Mouse (Mus musculus): ENCODE data around the gene Arvcf. TPM values are rescaled to one million over a fixed set of nuclear protein-coding genes. Genes with fewer than 3 reads are reported as not detected.

Arvcf gene
- total and polyA plus RNA-seq, 3 experiments = 64.0 to 188 (median 154) TPM

DNA sequence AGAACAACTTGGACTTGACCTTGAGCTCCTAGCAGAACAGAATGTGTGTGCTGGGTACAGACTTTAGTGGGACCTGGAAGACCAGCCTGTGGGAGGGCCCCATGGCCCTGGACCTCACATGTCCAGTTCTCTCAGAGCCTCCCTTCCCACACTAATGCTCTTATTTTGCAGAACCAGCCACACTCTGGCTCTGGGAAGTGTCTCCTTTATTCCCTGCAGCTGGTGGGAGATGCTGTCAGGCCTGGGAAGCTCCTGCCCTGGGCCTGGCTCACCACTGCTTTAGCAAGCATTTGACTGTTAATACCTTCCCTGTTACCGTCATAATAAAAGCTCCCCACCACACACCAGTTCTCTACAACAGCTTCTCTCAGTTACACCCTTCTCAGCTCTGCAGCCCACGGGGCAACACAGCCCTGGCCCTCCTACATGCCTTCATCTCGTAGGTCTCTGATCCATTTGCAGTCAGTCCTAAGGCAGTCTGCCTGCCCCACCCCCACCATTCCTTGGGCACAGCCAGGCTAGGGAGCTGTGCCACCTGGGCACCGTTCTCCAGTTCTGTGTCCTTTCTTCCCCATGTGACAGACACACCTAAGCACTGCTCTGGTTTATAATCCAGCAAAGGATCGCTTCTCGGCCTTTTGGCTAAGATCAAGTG lies 12.3 kb downstream of the Arvcf start:
- H3K27me3 ChIP-seq (ENCODE audit: insufficient read depth, low read length) = no peaks in the 10 kb centered on the region
- ATAC-seq (ENCODE audit: extremely low read depth, insufficient number of reproducible peaks, low FRiP score, poor library complexity, severe bottlenecking) = no peak
- no peaks in the 10 kb centered on the region for H3K36me3 ChIP-seq (replicated peaks)
- no peak overlapping the region for H3K4me3 ChIP-seq (ENCODE audit: low read depth, low read length)
- H3K4me1 ChIP-seq (ENCODE audit: insufficient read depth, low read depth, low read length) = peaks cover 23% of the 10 kb centered on the region
- TF ChIP-seq GATA1 (IDR thresholded peaks at IDR 0.05; ENCODE audit: borderline replicate concordance, low read length) = no peak
- TF ChIP-seq TAL1 (conservative IDR thresholded peaks at IDR 0.05; ENCODE audit: low read depth, low read length) = no peak
- no peak for TF ChIP-seq CTCF (IDR thresholded peaks at IDR 0.05; ENCODE audit: low read depth, low read length)
- no peak for TF ChIP-seq GATA2 (IDR thresholded peaks at IDR 0.05; ENCODE audit: borderline replicate concordance, low read depth, low read length)
- no peak for TF ChIP-seq POLR2AphosphoS5 (IDR thresholded peaks at IDR 0.05; ENCODE audit: insufficient replicate concordance, low read depth, low read length)
- peaks cover 12% of the 10 kb centered on the region for H3K9me3 ChIP-seq (replicated peaks)
- DNase-seq (ENCODE audit: low spot score) = no peak

DNA sequence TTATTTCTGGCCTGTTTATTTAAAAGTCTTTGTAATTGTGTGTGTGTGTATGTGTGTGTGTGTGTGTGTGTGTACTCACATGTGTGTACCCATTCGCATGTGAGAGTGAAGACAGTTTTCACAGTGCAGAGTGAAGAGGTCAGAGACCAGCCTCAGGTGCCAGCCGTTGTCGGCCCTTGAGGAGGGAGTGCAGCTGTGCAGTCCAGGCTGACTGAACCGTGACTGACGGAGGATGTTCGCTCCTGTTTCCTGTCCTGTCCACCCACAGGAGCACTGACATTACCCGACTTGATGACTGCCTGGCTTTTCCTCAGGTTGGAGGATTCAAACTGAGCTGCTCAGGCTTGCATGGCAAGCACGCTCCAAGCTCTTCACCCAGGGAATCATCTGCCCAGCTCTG lies 15.0 kb downstream of the Arvcf start:
- no peaks in the 10 kb centered on the region for H3K27me3 ChIP-seq (ENCODE audit: insufficient read depth, low read length)
- no peaks in the 10 kb centered on the region for H3K36me3 ChIP-seq (replicated peaks)
- H3K4me1 ChIP-seq (ENCODE audit: insufficient read depth, low read depth, low read length) = peaks cover 17% of the 10 kb centered on the region
- DNase-seq (ENCODE audit: low spot score) = no peak
- peaks cover 14% of the 10 kb centered on the region for H3K9me3 ChIP-seq (replicated peaks)
- H3K4me3 ChIP-seq (ENCODE audit: low read depth, low read length) = no peak overlapping the region
- ATAC-seq (ENCODE audit: extremely low read depth, insufficient number of reproducible peaks, low FRiP score, poor library complexity, severe bottlenecking) = no peak
- TF ChIP-seq GATA1 (IDR thresholded peaks at IDR 0.05; ENCODE audit: borderline replicate concordance, low read length) = no peak

DNA sequence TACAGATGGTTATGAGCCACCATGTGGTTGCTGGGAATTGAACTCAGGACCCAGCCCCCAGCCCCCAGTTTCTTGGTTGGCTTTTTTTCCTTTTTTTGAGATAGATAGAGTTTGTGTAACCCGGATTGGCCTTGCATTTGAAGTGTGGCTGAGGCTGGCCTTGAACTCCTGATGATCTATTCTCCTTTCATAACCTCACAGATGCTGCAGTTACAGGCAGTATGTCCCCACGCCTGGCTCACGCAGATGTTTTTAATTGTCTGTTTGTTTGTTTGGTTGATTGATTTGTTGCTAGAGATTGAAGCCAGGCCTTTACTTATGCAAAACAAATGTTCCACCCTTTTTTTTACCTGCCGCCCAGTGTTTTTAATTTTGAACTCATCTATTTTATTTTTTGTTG lies 18.9 kb downstream of the Arvcf start:
- DNase-seq (ENCODE audit: low spot score) (no peak), ATAC-seq (ENCODE audit: extremely low read depth, insufficient number of reproducible peaks, low FRiP score, poor library complexity, severe bottlenecking) (no peak)
- Histone ChIP-seq H3K4me3 (ENCODE audit: low read depth, low read length) (no peak overlapping the region), H3K4me1 (ENCODE audit: insufficient read depth, low read depth, low read length) (peaks cover 46% of the 10 kb centered on the region), H3K27me3 (ENCODE audit: insufficient read depth, low read length) (no peaks in the 10 kb centered on the region), H3K36me3 (replicated peaks) (no peaks in the 10 kb centered on the region), H3K9me3 (replicated peaks) (peaks cover 6% of the 10 kb centered on the region)
- no peak for TF ChIP-seq GATA2 (IDR thresholded peaks at IDR 0.05; ENCODE audit: borderline replicate concordance, low read depth, low read length)
- TF ChIP-seq POLR2AphosphoS5 (IDR thresholded peaks at IDR 0.05; ENCODE audit: insufficient replicate concordance, low read depth, low read length) = no peak
- no peak for TF ChIP-seq CTCF (IDR thresholded peaks at IDR 0.05; ENCODE audit: low read depth, low read length)
- no peak for TF ChIP-seq TAL1 (conservative IDR thresholded peaks at IDR 0.05; ENCODE audit: low read depth, low read length)
- TF ChIP-seq GATA1 (IDR thresholded peaks at IDR 0.05; ENCODE audit: borderline replicate concordance, low read length) = no peak

DNA sequence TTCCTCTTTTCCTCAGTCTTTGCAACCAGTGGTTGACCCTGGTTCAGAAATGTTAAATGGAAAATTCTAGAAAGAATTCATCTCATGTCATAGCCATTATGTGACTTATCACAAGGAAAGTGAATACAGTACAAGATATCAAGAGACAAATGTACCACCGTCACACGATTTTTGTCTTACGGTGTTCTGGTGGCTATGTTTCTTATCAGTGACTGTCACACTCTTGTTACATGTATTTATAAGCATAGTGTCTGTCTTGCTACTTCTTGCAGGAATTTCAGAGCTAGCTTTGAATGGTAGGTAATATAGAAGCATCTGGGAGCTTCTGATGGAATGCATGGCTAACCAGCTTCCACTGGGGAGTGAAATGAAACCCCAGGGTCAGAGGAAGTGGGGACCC lies 22.2 kb downstream of the Arvcf start:
- peak overlapping the region; percentile 6; the same call in 1 of the 2 replicates for H3K4me3 ChIP-seq (ENCODE audit: low read depth, low read length)
- H3K27me3 ChIP-seq (ENCODE audit: insufficient read depth, low read length) = no peaks in the 10 kb centered on the region
- ATAC-seq (ENCODE audit: extremely low read depth, insufficient number of reproducible peaks, low FRiP score, poor library complexity, severe bottlenecking) = peak; percentile 67
- TF ChIP-seq GATA2 (IDR thresholded peaks at IDR 0.05; ENCODE audit: borderline replicate concordance, low read depth, low read length) (no peak), TAL1 (conservative IDR thresholded peaks at IDR 0.05; ENCODE audit: low read depth, low read length) (peak; percentile 55)
- peak; percentile 38 for DNase-seq (ENCODE audit: low spot score)
- 0 out of 2 replicates have a peak, but pooled peaks cover 2% of the 10 kb centered on the region for H3K9me3 ChIP-seq (replicated peaks)
- peaks cover 56% of the 10 kb centered on the region for H3K4me1 ChIP-seq (ENCODE audit: insufficient read depth, low read depth, low read length)
- H3K36me3 ChIP-seq (replicated peaks) = no peaks in the 10 kb centered on the region

DNA sequence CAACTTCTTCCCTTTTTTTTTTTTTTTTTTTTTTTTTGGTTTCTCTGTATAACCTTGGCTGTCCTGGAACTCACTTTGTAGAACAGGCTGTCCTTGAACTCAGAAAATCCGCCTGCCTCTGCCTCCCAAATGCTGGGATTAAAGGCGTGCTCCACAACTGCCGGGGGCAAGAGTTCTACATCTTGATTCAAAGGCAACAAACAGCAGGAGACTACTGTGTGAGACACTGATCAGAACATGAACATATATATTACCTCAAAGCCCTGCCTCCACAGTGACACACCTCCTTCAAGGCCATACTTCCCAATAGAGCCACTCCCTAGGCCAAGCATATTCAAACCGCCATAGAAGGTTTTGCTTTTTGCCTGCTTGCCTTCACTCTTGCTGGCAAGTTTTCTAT lies 25.6 kb downstream of the Arvcf start:
- Histone ChIP-seq H3K9me3 (replicated peaks) (no peaks in the 10 kb centered on the region), H3K27me3 (ENCODE audit: insufficient read depth, low read length) (no peaks in the 10 kb centered on the region), H3K4me1 (ENCODE audit: insufficient read depth, low read depth, low read length) (peaks cover 76% of the 10 kb centered on the region), H3K4me3 (ENCODE audit: low read depth, low read length) (no peak overlapping the region), H3K36me3 (replicated peaks) (no peaks in the 10 kb centered on the region)
- TF ChIP-seq TAL1 (conservative IDR thresholded peaks at IDR 0.05; ENCODE audit: low read depth, low read length) (no peak), GATA2 (IDR thresholded peaks at IDR 0.05; ENCODE audit: borderline replicate concordance, low read depth, low read length) (no peak), GATA1 (IDR thresholded peaks at IDR 0.05; ENCODE audit: borderline replicate concordance, low read length) (no peak), CTCF (IDR thresholded peaks at IDR 0.05; ENCODE audit: low read depth, low read length) (no peak), POLR2AphosphoS5 (IDR thresholded peaks at IDR 0.05; ENCODE audit: insufficient replicate concordance, low read depth, low read length) (no peak)
- no peak for ATAC-seq (ENCODE audit: extremely low read depth, insufficient number of reproducible peaks, low FRiP score, poor library complexity, severe bottlenecking)
- no peak for DNase-seq (ENCODE audit: low spot score)

DNA sequence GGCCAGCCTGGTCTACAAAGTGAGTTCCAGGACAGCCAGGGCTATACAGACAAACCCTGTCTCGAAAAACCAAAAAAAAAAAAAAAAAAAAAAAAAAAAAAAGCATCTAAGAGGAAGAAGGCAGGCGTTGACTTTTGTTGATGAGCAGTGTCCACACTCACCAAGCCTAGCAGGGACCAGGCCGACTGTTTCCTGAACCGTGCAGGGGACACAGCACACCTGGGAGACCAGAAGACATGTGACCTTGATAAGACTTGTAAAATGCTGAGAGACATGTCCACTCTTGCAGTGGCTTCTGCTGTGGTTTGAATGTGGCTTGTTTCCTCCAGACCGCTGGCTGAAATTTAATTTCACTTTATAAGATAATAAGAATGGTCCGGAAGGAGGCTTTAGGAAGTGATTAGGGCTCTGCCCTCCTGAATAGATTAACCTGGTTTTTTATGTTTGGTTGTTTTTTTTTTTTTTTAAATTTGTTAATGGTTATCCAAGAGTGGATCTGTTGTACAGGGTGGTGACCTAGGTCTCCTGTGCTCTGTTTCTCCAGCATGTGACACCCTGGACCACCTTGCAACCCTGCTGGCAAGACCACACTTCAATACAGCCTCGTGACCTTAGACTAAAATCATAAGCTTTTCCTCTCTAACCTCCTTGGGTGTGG lies 28.4 kb downstream of the Arvcf start:
- ATAC-seq (ENCODE audit: extremely low read depth, insufficient number of reproducible peaks, low FRiP score, poor library complexity, severe bottlenecking) (peak; percentile 54; the same call in 1 of the 2 replicates), DNase-seq (ENCODE audit: low spot score) (no peak)
- Histone ChIP-seq H3K9me3 (replicated peaks) (no peaks in the 10 kb centered on the region), H3K4me1 (ENCODE audit: insufficient read depth, low read depth, low read length) (peaks cover 67% of the 10 kb centered on the region), H3K4me3 (ENCODE audit: low read depth, low read length) (no peak overlapping the region; the same call in 1 of the 2 replicates), H3K36me3 (replicated peaks) (no peaks in the 10 kb centered on the region), H3K27me3 (ENCODE audit: insufficient read depth, low read length) (no peaks in the 10 kb centered on the region)
- TF ChIP-seq POLR2AphosphoS5 (IDR thresholded peaks at IDR 0.05; ENCODE audit: insufficient replicate concordance, low read depth, low read length) (no peak), GATA2 (IDR thresholded peaks at IDR 0.05; ENCODE audit: borderline replicate concordance, low read depth, low read length) (no peak), TAL1 (conservative IDR thresholded peaks at IDR 0.05; ENCODE audit: low read depth, low read length) (no peak), GATA1 (IDR thresholded peaks at IDR 0.05; ENCODE audit: borderline replicate concordance, low read length) (no peak), CTCF (IDR thresholded peaks at IDR 0.05; ENCODE audit: low read depth, low read length) (no peak)
